Mouse (Mus musculus) megakaryocyte, embryonic 14.5 days (primary cell): ENCODE results near the gene Ntm.

ENCODE experiments used
- FLI1 ChIP-seq: IDR thresholded peaks from 2 replicates; pipeline ENCODE4 v1.6.1; 2012; ENCODE audit warnings: low read length, inconsistent platforms, mixed read lengths
- GATA1 ChIP-seq: IDR thresholded peaks from 3 replicates; pipeline ENCODE4 v1.6.1; 2012; ENCODE audit warnings: mixed read lengths, low read length, inconsistent platforms, borderline replicate concordance

DNA sequence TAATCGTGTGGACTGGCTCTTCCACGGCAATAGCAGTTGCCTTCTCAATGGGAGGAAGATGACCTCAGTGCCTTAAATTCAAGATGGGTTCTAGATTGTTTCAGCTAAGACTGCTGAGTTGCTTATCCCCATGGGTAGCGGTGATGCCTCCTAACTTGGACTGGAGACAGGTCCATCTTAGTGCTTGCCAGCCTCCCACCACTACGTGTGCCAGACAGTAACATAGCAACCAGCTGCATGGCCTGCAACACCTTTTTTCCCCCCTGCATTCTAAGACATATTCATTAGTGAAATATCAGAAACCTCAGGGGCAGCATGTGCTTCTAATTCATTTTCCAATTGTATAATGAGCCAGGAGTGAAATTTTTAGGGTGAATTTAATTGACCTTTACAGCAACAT lies 498.2 kb downstream of the Ntm start:
- no peak for TF ChIP-seq FLI1
- no peak for TF ChIP-seq GATA1
